Mouse (Mus musculus): ENCODE results near the gene Cbr4.

Cbr4 gene

DNA sequence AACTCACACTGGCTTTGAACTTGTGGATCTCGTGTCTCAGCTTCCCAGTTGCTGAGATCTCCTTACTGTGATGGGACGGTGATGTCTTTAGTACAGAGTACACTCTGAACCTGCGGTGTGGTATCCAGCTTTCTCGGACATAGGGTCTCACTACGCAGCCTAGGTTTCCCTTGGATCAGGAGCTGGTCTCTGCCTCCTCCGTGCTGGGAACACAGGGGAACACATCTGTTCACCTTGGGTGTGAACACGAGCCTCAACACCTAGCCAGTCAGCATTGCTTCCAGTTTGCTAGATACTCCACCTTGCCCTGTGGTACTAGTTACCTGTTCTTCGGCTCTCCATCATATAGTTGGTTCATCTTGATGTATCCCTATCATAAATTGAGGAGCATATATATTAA is 1.1 kb downstream of the Cbr4 start:
- no peak for DNase-seq (ENCODE audit: low read depth, low spot score)

GRCm38 (mm10) chr8:61497110-61497509 is 9.6 kb downstream of the Cbr4 start:
- DNase-seq (ENCODE audit: low read depth, low spot score): no peak

DNA sequence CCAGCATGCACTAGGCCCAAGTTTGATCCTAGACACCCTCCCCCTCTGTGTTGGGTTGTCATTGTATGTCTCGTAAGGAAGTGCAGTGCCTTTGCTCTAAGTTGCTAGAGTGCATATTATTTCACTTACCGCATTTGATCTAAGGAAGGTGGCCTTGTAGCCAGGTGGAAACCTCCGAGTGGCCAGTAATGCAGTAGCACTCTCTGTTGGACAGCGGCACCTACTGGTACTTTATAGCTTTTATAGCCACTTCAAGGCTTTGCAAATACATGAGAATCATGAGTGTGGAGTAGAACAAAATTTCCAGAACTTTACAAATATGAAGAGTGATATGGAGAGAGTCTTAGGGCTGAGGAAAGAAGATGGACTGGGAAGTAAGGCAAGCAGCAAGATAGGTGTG is 11.5 kb downstream of the Cbr4 start:
- DNase-seq (ENCODE audit: low read depth, low spot score): no peak

DNA sequence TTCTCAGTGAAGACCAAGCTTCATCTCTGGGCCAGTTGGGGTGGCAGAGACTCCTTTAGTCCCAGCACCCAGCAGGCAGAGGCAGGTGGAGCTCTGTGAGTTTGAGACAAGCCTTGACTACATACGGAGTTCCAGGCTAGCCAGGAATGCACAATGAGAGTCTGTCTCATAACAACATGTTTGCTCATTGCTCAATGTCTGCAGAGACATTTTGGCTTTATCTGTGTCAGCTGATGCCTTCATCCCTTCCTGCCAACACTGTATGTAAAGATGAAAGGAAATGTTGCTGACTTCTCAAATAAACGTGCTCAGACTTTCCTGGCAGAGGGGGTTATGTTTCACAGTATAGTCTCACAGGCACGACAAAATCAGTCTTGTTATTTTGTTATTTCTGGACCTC is 13.4 kb downstream of the Cbr4 start:
- no peak for DNase-seq (ENCODE audit: low read depth, low spot score)

- DNase-seq (ENCODE audit: low read depth, low spot score): no peak
Measured at GRCm38 (mm10) chr8:61502277-61502676, 14.7 kb downstream of the Cbr4 start.

- no peak for DNase-seq (ENCODE audit: low read depth, low spot score)
Measured at GRCm38 (mm10) chr8:61515110-61515930, 27.8 kb downstream of the Cbr4 start.

- DNase-seq (ENCODE audit: low read depth, low spot score): peak; percentile 33
Measured at GRCm38 (mm10) chr8:61515931-61516744, 28.6 kb downstream of the Cbr4 start.

DNA sequence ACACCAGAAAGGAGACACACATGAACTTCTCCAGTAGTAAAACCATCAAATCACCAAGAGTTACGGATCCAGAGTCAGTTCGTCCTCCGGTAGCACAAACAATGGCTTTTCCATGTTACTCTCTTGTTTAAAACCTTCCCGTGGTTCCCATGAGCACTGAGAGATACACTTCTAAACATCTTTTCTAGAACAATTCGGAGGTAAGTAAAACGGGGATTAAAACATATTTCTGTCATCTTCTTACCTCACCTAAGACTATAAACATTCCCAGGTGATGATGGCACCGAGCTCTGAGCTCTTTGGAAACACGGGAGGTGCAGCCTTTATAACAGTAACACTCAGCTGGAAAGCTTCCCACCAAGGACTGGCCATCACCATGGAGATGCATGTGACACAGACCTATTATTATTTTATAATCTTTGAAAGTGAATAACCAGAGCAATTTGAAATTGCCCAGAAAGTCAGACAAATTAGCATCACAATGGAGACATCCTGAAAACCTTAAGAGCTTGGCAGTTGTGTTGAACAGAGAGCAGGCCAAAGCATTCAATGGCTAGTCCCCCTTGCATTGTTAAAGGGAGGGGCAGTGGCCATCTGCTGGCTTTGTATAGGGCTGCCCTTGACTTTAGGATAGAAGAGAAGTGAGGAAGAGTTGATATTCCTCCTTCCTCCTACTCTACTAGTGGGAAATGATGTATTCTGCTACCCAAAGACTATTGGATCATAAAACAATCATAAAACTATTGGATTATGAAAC is 29.4 kb downstream of the Cbr4 start:
- no peak for DNase-seq (ENCODE audit: low read depth, low spot score)

GRCm38 (mm10) chr8:61517502-61518185 is 30.1 kb downstream of the Cbr4 start:
- no peak for DNase-seq (ENCODE audit: low read depth, low spot score)

DNA sequence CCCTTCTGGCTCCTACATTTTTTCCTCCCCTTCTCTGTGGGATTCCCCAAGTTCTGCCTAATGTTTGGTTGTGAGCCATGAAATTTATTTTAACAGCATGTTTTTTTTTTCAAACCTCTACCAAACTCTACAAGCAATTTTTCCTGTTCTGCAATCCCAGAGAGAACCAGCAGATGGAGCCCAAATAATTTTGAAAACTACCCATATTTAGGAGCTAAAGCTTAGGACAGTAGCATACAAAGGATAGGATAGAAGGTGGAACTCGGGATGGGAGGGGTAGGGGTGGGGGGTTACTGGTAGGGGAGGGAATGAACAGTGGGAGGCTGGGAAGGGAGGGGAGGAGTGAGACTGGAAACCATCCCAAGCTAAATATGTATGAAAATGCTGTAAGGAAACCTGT is 34.6 kb downstream of the Cbr4 start:
- no peak for DNase-seq (ENCODE audit: low read depth, low spot score)

DNA sequence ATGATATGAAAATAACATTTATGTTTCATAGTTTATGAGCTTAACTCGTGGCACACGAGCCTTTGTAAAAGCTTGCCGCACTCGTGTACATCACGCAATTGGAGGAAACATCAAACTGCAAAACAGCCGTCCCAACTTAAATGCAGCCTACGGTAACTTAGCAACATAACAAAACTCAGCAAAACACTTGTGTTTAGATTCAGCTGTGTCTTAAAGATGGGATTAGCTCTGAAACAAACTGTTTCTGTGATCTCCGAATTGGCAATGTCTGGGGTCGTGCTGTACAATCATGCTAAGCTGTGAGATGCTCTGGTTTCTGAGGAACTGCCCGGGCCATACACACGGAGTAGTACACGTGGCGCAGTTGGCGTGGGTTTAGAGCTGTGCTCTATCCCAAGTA is 39.5 kb downstream of the Cbr4 start:
- DNase-seq (ENCODE audit: low read depth, low spot score): no peak

DNA sequence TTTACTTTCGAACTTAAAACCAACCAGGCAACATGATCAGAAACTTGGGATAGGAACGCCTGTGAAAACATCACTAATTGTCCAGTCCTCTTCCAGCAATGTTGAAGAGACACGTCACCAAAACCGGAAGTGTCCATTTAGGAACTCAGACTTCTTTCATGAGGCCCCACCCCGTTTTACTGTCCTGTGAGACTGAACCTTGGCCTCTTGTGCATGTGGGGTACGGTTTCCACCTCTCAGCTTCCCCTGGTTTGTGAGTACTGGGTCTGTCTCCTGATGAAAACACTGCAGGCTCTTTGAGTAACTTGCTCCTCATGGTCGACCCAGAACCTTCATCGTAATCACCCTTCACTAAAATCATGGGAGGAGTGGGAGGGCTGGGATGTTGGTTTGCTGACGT is 40.7 kb downstream of the Cbr4 start:
- DNase-seq (ENCODE audit: low read depth, low spot score): no peak

DNA sequence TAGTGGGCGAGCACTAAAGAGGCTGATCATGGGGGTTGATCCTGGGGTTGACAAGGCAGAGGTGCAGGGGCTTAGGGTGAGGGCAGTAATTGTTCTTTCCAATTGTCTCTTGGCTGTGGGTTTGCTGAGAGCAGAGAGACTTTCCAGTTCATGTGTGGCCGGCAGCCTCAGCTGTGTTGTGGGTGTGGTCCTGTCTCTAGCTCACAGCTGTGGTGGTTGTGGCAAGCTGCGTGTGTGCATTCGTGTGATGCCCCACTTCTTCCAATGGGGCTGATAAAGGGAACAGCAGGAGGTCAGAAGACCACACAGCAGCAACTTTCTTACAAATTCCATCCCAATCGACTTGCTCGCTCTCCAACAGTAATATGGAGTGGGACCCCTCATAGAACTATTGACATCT is 41.1 kb downstream of the Cbr4 start:
- DNase-seq (ENCODE audit: low read depth, low spot score): no peak

DNA sequence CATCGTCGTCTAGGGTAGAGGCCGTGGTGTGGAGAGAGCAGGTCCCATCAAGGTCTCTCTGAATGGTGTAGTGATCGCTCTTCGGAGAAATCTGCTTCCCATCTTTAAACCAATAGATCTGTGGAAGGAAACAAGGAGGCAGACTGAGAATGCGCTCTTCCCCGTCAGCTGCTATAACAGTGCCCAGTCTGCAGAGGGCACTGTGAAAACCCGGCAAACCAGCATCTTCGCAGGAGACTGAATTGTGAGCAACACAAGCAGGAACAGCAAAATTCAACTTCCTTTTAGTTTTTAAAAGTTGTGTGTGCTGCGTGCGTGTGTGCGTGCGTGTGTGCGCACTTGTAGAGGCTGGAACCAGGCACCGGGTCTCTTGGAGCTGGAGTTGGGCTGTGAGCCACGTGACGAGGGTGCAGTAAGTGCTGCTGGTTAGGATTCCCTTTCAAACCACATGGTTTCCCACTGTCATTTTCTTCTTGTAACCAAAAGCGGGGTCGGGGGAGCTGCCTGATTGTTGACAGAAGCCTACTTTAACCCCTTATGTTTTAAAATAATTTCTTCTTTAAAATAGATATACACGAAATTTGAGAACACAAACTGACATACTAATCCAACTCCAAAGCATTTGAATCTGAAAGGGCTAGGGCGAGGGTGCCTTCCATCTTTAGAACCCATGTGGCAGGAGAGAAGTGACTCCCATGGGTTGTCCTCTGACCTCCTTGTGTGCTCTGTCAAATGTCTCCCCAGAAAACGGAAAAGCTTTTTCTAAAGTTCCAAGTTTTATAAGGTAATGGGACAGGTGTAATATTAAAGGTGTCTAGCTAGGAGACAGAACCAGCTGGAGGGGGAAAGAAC is 44.6 kb downstream of the Cbr4 start:
- DNase-seq (ENCODE audit: low read depth, low spot score): no peak

GRCm38 (mm10) chr8:61532831-61533230 is 45.3 kb downstream of the Cbr4 start:
- DNase-seq (ENCODE audit: low read depth, low spot score): no peak

GRCm38 (mm10) chr8:61533356-61533926 is 45.9 kb downstream of the Cbr4 start:
- no peak for DNase-seq (ENCODE audit: low read depth, low spot score)

GRCm38 (mm10) chr8:61535472-61535871 is 47.9 kb downstream of the Cbr4 start:
- no peak for DNase-seq (ENCODE audit: low read depth, low spot score)

DNA sequence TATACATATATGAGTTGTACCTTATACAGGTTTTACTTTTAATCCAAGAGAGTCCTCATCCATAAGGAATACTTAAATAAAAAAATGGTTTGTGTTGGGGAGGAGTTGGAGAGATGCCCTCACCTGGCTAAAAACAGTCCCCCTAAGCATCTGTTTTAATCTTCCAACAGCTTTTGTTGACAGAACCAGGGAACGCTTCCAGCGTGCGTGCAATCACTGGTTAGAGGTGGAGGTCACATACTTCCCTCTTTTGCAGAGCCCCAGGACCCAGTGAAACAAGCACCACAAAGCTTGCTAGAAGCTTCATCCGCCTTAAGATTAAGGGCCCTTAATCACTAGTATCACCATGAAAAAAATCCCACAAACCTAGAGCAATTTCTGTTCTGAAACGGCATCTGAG is 49.9 kb downstream of the Cbr4 start:
- no peak for DNase-seq (ENCODE audit: low read depth, low spot score)

- DNase-seq (ENCODE audit: low read depth, low spot score): peak; percentile 83
Measured at GRCm38 (mm10) chr8:61539828-61540500, 52.4 kb downstream of the Cbr4 start.

DNA sequence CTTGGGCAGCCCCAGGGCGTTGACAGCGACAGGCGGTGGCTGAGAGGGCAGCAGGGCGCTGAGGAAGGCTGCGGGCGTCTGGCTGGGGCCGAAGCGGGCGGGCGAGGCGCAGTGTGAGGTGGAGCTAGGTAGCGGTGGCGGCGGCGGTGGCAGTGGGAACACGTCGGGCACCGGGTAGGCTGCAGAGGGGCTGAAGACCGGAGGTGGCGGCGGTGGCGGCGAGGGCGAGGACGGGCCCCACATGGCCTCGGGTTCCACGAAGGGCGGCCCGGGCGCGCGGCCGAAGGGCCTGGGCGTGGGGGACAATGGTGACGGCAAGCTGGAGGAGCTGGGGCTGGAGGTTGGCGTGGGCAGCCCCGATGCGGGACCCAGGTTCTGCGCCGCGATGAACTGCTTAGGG is 62.1 kb downstream of the Cbr4 start:
- no peak for DNase-seq (ENCODE audit: low read depth, low spot score)
